Mouse (Mus musculus) embryonic fibroblast, embryonic 13.5 days (primary cell): ENCODE data around the gene Orai1.
A peak's percentile ranks its signal among the peaks of the same experiment; 100 is the strongest.

Source experiments
- CTCF ChIP-seq: IDR thresholded peaks from 2 replicates; pipeline ENCODE4 v1.5.1; 2011; ENCODE audit warnings: mild to moderate bottlenecking, control low read depth, low read length, moderate library complexity, borderline replicate concordance; ENCODE audit not compliant: insufficient read depth
- POLR2A ChIP-seq: IDR thresholded peaks from 2 replicates; pipeline ENCODE4 v1.6.1; 2011; ENCODE audit warnings: low read depth, mild to moderate bottlenecking, control low read depth, low read length, moderate library complexity

GRCm38 (mm10) chr5:123045561-123046295 is 30.9 kb downstream of the Orai1 start:
- TF ChIP-seq CTCF, result peak; percentile 40; the same call in 1 of the 2 replicates
- TF ChIP-seq POLR2A, result no peak
